Mouse (Mus musculus) left cerebral cortex, adult 2 months (tissue): ENCODE data around the gene Myg1. TPM values are rescaled to one million over a fixed set of nuclear protein-coding genes. Genes with fewer than 3 reads are reported as not detected.

Source experiments
- DNase-seq, 2 experiments: peaks; one replicate each; pipeline ENCODE4 v3.0.0; 2021 to 2022; ENCODE audit warnings: low spot score in 2 of 2, mixed read lengths in 1 of 2; ENCODE audit errors: extremely low spot score in 1 of 2
- H3K27ac ChIP-seq: fragments of 200-600 bp; 2 replicates; pipeline ENCODE4 v1.8.1; 2022
- H3K4me3 ChIP-seq: fragments of 200-600 bp; 2 replicates; pipeline ENCODE4 v1.8.1; 2022
- CTCF ChIP-seq: fragments of 200-600 bp; IDR thresholded peaks from 2 replicates; pipeline ENCODE4 v1.8.1; 2022; ENCODE audit warnings: antibody characterized with exemption, mild to moderate bottlenecking, moderate library complexity
- intact Hi-C: fragments of 180-260 bp; cut with DNase I; formaldehyde crosslinking; loops from one replicate; pipeline ENCODE4 v1.15.1; 2025
- long read RNA-seq, 2 experiments: library from polyadenylated mRNA; stranded (forward); transcript quantifications; one replicate each; pipeline ENCODE4 v2.0.0; 2021; ENCODE audit warnings: borderline mapping rate in 2 of 2
- total RNA-seq, 2 experiments: library from RNA; stranded (reverse); gene quantifications; 2 replicates each; pipeline ENCODE4 v1.2.3; 2021

Gene Myg1
- total RNA-seq: 10 to 100 TPM; 65.1 to 67.9 TPM
- long read RNA-seq, experiment 1, transcript Myg1-202 (7 exons, 1,480 nt): major isoform, 14 of 20 reads
- long read RNA-seq, experiment 1, partial matches to known transcripts: 3 of 20 reads
- long read RNA-seq, experiment 1, other reads (novel, unspliced or antisense): 3 of 20 reads
- long read RNA-seq, experiment 2, transcript Myg1-202 (7 exons, 1,480 nt): major isoform, 9 of 14 reads
- long read RNA-seq, experiment 2, partial matches to known transcripts: 2 of 14 reads
- long read RNA-seq, experiment 2, other reads (novel, unspliced or antisense): 2 of 14 reads

DNA sequence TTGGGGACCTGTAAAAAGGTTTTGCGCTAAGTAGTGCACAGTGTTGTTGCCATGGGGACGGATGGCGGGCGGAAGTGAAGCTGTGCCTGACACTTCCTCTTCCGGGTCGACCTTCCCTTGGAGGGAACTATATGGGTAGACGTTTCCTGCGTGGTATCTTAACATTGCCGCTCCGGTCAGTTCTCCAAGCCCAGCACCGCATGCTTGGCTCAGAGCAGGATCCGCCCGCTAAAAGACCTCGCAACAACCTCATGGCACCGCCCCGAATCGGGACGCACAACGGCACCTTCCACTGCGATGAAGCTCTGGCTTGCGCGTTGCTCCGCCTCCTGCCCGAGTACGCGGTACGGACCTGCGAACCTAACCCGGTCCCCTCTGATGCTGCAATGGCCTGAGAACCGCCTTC lies at the start of gene Myg1:
Gene Myg1, plus strand, starts transcription at position 100 of the 406 bp plus-strand sequence.
- no peak for TF ChIP-seq CTCF
- intact Hi-C loops: no loop called here
- H3K4me3 ChIP-seq: peak within 1 kb of the TSS; percentile 81
- H3K27ac ChIP-seq: peak within 1 kb of the TSS; percentile 60
- peak; percentile 76 to 83 for DNase-seq

DNA sequence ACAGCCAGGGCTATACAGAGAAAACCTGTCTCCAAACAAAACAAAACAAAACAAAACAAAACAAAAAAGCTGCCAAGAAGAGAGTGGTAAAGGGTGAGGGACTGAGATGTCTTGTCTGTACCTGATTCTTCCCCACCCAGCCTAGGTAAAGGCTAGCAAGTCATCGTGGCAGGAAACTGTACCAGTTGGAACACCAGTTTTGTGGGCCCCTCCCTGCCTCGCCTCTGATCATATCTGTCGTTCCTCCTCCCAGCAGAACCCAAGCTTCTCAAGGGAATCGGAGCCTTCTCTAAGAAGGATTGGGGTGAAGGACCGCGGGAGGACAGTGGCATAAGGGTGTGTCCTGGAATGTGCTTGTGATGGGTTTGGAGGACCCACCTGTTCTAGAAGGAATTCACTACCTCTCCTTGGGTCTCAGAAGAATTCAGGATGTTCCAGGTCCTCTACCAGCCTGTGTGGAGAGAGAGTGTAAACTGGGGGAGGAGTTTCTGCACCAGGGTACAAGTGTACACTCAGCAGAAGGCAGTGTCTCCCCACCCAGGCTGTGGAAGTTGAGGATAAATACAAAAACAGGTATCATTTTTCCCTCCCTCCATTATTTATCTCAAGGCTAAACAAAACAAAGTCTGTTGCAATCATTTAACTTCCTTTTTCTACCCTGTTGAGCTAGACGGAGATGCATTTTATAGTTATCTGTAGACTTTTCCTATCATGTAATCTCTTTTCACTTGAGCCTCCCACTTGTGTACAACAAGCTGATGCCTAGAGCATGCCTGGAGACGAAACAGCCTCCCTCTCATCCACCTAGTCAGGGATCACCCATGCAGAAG lies 48.8 kb upstream of the Myg1 start:
- TF ChIP-seq CTCF: no peak
- Histone ChIP-seq H3K27ac (no peak overlapping the region), H3K4me3 (no peak overlapping the region)
- intact Hi-C loops: no loop called here
- no peak for DNase-seq

DNA sequence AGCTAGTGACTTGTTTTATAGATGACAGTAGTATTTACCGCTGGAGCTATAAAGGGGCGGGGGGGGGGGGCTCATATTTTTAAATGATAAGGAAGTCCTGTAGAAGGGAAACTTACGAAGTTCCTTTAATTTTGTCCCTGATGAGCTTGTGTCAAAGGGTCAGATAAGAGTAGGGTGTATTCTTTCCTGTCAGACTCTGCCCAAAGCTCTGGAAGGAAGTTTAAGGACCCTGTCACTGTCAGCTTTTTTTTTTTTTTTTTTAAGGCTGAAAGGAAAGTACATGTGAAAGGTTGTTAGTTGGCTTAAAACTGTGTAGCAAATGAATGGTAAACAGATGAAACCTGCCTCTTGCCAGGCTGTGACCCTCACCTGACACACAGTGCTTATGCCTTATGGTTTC lies 47.9 kb upstream of the Myg1 start:
- H3K4me3 ChIP-seq: no peak overlapping the region
- DNase-seq: no peak
- no peak for TF ChIP-seq CTCF
- H3K27ac ChIP-seq: no peak overlapping the region
- intact Hi-C loops: no loop called here

DNA sequence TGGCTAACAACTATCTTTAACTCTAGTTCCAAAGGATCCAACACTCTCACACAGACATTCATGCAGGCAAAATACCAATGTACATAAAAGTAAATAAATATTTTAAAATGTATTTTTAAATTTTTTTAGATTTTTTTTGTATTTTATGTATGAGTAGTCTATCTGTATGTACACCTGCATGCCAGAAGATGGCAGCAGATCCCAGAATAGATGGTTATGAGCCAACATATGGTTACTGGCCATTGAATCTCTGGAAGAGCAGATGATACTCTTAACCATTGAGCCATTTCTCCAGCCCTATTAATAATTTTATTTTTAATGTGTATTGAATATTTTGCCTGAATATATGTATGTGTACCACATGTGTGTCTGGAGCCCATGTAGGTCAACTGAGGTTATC lies 44.1 kb upstream of the Myg1 start:
- intact Hi-C loops: no loop called here
- H3K4me3 ChIP-seq: no peak overlapping the region
- H3K27ac ChIP-seq: no peak overlapping the region
- DNase-seq: peak in 1 of 2 experiments; percentile 36
- TF ChIP-seq CTCF: peak; percentile 74

DNA sequence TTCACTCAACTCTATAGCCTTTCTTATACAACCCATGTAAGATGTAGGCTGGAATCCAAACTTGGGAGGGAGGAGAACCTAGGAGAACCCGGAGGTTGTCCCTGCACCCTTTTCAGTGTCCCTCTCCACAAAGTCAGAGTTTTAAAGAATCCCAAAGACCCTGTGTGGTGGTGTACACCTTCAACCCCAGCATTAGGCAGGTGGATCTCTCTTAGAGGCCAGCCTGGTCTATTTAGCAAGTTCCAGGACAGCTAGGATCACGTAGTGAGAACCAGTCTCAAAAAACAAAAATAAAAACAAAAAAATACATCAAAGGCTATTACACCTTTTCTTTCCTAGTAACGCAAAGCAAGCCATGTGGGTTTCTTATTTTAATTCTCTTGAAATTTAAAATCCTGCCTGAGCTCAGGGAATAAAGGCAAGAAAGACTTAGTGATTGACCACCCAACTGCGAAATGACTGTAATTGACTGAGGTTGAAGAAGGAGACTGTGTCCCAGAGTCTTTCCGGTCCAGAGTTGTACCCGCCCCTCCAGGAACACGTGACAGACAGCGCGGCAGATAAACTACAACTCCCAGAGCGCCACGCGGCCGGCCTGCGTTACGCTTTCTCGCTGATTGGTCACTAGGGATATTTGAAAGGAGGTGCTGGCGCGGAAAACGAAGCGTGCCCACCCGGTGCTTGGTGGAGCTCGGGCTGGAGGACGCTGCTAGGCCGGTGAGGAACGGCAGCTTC lies 35.7 kb upstream of the Myg1 start, which contains the start of gene Espl1:
Gene Espl1, plus strand, starts transcription at position 634 of the 735 bp plus-strand sequence.
- DNase-seq: peak; percentile 91 to 92
- intact Hi-C loops: no loop called here
- H3K27ac ChIP-seq: peak within 1 kb of the TSS; percentile 69
- H3K4me3 ChIP-seq: peak within 1 kb of the TSS; percentile 48
- TF ChIP-seq CTCF: no peak

DNA sequence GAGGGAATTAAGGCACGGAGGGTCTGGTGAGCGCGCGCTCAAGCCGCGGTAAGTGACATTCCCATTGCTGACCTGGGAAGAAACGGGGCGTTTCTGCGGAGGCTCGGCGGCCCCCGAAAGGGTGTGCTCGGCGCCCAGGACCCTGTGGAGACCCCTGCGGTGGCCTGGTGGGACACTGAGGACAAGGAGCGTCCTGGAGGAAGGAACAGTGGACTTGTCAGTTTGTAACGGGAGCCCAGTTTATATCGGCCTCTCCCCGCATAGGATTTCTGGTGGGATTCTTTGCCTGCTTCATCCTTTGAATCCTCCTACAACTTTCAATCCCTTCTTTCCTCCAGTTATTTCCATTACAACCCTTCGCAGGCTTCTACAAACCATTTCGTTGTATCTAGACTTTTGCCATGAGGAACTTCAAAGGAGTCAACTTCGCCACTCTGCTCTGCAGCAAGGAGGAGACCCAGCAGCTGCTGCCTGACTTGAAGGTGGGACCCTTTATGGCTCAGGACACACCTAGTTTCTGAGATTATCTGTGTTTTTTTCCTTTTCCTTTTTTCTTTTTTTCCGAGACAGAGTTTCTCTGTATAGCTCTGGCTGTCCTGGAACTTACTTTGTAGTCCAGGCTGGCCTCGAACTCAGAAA lies 35.0 kb upstream of the Myg1 start:
- DNase-seq: no peak
- Histone ChIP-seq H3K27ac (no peak overlapping the region), H3K4me3 (peak overlapping the region; percentile 48)
- no peak for TF ChIP-seq CTCF
- intact Hi-C loops: no loop called here

DNA sequence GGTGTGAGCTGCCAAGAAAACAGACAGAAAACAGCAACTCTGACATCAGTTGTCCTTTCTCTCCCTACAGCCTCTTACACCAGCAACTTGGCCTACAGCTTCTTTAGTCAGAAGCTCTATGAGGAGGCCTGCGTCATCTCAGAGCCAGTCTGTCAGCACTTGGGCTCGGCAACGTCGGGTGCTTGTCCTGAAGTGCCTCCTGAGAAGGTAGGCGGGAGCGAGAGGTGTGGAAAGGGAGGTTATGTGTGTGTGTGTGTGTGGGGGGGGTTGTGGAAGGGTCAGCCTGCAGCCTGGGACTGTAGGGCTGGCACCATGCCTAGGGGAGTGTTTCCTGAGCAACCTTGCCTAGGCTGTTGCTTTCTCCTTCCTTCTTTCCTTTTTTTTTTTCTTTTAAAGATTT lies 29.0 kb upstream of the Myg1 start:
- H3K27ac ChIP-seq: no peak overlapping the region
- no peak for DNase-seq
- intact Hi-C loops: no loop called here
- TF ChIP-seq CTCF: no peak
- no peak overlapping the region for H3K4me3 ChIP-seq

DNA sequence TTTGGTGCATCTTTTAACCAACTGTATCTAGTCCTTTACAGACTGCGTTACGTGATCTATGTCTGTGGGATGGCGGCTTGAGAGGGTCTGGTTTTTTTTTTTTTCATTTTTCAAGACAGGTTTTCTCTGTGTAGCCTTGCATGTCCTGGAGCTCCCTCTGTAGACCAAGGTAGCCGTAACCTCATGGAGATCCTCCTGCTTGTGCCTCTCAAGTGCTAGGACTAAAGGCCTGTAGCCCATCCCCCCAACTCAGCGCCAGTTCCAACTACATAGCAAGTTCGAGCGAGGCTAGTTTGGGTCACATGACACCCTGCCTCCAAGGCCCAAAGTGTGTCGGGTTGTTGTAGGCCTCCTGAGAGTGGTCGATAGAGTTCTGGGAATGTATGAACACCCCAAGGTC lies 22.8 kb upstream of the Myg1 start:
- intact Hi-C loops: no loop called here
- no peak for TF ChIP-seq CTCF
- no peak for DNase-seq
- Histone ChIP-seq H3K27ac (no peak overlapping the region), H3K4me3 (no peak overlapping the region)

DNA sequence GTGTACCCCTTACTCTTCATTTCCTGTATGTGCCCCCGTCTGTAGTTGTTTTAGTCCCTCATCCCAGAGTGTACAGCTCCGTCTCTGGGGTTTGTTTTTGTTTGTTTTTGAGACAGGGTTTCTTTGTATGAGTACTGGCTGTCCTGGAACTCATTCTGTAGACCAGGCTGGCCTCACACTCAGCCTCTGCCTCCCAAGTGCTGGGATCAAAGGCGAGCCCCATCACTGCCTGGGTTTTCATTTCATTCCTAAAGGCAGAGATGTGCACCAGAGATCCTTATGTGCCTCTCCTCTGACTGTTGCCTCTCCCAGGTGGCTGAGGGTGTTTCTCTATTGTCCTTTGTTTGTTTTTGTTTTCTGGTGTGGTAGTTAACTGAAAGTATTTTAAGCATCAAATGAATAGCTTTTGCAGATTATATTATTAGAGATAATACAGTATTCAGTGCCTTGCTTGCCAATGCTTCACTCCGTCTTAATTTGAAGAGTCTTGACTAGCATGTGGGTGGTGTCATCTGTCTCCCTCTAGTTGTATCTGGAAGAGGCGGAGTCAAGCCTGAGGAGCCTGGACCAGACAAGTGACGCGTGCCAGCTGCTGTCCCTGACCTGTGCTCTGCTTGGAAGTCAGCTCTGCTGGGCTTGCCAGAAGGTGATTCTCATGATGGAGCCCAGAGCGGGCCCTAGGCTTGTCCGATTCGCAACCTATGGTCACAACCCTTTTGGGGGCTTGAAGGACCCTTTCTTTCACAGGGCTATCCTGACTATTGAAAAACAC lies 21.2 kb upstream of the Myg1 start:
- intact Hi-C loops: loop anchor here (5.0 kb wide), 1 partner anchor 133 kb away; no protein-coding TSS in a partner anchor
- Histone ChIP-seq H3K4me3 (no peak overlapping the region), H3K27ac (no peak overlapping the region)
- DNase-seq: no peak
- TF ChIP-seq CTCF: no peak

DNA sequence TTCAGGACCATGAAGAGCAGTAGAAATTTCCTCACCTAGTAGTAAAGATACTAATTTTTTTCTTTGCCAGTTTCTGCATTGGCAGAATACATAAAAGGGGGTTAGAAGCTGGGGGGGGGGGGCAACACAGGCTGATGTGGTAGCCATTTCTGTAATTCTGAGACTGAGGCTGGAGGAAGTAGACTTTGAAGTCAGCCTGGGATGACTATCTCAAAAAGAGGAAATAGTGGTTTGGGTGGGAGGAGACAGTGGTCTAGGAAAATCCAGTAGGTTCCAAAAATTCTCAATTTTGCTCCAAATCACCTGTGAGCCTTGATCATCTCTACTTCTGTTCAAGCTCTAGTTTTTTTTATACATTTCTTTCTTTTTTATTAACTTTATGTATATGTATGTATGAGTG lies 20.0 kb upstream of the Myg1 start:
- no peak for TF ChIP-seq CTCF
- no peak overlapping the region for H3K27ac ChIP-seq
- no peak overlapping the region for H3K4me3 ChIP-seq
- no peak for DNase-seq
- intact Hi-C loops: loop anchor here (5.0 kb wide), 1 partner anchor 134 kb away; no protein-coding TSS in a partner anchor

DNA sequence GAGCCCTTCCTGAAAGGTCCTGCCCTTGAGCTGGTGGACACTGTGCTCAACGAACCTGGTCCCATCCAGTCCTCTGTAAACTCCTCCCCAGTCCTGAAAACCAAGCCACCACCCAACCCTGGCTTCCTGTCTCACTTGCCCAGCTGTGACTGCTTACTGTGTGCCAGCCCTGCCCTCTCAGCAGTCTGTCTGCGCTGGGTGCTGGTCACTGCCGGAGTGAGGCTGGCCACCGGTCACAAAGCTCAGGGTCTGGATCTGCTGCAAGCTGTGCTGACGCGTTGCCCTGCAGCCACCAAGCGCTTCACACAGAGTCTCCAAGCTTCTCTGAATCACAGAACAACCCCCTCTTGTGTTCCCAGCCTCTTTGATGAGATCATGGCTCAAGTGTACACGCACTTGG lies 16.2 kb upstream of the Myg1 start:
- no peak for TF ChIP-seq CTCF
- intact Hi-C loops: loop anchor here (1.0 kb wide), 1 partner anchor 76 kb away; no protein-coding TSS in a partner anchor
- Histone ChIP-seq H3K27ac (no peak overlapping the region), H3K4me3 (no peak overlapping the region)
- no peak for DNase-seq
